Mouse (Mus musculus): ENCODE data around the gene Eipr1.

- no peak for TF ChIP-seq GATA1 (IDR thresholded peaks at IDR 0.05; ENCODE audit: low read length)
- no peak for TF ChIP-seq TAL1 (IDR thresholded peaks at IDR 0.05; ENCODE audit: low read length)
These were observed 111.7 kb downstream of the Eipr1 start for GRCm38 (mm10) chr12:28863260-28863659.
